Mouse (Mus musculus) forelimb bud, embryonic 11.5 days (tissue): ENCODE measurements at regions not wholly inside any gene's neighbourhood (a gene's known extent, or its start where the extent isn't known, plus 50 kb on each side); places are given as distances from the start of the nearest gene placed in this dataset.

ENCODE experiments used
- DNase-seq: peaks from one replicate; pipeline ENCODE4 v3.0.0-alpha.2; 2012; ENCODE audit warnings: low read depth, low spot score

DNA sequence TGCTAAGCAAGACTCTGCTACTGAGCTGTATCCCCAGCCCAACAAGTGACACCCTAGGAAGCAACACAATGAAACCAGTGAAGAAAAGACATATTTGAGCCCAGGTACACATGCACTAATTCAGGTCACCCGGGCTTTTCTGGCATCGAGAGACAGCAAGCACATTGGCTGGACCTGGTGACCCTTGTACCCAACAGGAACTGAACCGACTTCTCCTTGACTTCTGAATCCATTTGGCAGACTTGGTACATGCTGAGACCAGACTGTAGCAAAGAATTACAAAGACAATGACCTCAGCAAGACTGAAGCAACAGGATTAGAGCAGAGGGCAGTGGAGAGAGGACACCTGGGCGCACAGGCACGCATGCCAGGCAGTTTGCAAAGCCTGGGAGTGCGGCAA is 79.1 kb downstream of the Sema4f start:
- no peak for DNase-seq

DNA sequence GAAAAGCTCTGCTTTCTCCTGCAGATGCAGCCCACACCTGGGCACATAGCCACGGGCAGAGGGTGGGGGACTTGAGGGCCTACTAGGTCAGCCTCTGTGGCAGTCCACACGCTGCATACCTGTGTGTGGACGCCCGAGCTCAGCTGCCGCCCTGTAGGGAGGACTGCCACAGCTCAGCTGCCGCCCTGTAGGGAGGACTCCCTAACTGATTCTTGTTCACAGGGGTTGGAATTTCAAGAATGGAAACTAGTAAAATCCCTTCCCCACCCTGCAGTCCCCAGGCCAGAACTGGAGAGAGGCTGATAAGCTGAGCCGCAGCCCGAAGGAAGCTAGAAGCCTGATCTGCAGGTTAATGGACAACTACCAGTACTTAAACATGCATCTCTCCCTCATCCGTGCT is 82.0 kb upstream of the Hk2 start:
- no peak for DNase-seq

DNA sequence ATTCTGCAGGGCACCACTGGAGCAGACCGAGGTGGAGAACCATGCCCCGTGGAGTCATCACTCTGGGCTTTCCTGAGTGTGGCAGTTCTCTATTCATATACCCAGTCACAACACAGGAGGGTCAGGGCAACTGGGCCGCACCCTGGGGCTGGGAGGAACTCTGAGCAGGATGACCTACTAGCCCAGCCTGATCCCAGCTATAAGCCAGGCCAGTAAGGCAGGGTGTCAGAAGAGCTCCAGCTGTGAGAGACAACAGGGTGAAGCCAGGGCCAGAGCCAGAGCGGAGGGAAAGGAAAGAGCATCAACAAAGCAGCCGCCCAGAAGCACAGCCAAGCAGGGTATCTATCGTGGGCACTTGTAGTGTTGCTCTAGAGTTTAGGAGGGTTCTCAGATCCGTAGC is 81.1 kb upstream of the Hk2 start:
- no peak for DNase-seq

DNA sequence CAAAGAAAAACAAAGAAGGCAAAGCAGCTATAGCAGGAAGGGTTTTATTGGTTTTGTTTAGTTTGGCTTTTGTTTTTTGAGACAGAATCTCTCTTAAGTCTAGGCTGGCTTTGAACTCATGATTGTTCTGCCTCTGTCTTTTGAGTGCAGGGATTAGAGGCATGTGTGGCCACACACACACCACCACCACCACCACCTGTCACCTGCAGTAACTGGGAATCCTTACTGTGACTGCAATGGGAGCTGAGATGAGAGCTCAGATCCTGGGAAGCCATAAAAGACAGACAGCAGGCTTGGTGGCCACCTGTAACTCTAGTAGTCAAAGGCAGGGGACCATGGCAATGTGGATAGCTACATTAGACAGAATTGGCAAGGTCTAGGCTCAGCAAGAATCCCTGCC is 80.5 kb upstream of the Hk2 start:
- no peak for DNase-seq

DNA sequence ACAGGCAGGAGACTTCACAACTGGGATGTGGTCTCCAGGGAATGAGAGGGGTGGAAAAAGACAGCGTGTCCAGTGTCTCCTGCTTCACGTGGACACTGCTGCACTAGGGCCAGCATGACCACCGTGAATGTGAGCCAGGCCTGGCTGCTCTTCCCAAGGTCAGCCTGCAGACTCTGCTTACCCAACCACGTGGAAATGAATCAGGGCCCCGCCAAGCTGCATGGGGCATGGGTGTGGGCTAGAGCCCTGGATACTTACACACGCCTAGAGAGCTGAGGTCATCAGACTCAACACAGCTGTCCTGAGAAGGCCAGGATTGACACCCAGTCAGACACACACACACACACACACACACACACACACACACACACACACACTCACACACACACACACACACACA is 80.1 kb upstream of the Hk2 start:
- DNase-seq, result no peak

DNA sequence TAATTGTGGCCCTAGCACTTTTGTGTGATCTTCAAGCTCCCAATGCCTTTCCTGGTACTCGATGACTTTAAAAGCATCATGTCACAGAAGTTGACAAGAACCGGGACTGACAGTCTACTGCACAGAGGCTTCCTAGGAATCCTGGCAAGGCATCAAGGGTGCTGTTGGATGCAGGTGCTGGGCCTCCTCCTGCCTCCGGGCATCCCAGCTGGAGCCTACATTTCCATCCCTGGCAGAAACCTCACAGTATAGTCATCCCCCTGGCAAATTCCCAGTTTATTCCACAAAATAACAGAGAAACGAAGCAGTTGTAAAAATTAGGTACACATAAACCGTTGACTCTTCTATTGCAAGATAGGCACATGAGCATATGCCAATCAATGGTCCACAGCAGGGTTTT is 78.8 kb upstream of the Hk2 start:
- no peak for DNase-seq

DNA sequence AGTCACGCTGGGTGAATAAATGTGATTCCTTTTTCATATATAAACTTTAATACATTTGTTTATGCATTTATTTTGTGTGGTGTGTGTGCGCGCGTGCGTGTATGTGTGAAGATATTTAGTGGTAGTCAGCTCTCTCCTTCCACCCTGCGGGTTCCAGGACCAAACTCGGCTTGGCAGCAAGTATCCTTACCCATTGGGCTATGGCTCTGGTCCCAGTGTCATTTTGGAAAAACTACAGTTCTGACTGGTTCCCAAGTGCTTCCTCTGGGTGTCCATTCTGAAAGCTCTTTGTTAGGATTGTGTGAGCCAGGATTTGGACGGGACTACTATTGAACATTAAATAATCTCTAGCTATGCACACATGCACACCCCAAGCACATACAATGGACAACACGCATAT is 76.3 kb upstream of the Hk2 start:
- no peak for DNase-seq

DNA sequence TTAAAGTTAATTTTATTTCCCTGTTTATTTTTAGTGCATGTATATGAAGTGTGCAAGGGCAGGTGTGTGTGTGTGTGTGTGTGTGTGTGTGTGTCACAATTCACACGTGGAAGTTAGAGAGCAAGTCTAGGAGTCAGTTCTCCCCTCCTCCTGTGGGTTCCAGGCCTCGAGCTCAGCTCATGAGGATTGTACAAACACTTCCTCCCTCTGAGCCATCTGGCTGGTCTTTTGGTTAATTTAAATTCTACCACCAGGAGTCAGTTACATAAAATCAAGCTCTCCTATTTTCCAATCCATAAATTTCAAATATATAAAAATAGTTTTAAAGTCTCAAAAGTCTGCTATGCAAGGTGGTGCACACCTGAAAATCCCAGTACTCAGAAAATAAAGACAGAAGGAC is 73.3 kb upstream of the Hk2 start:
- DNase-seq, result no peak

DNA sequence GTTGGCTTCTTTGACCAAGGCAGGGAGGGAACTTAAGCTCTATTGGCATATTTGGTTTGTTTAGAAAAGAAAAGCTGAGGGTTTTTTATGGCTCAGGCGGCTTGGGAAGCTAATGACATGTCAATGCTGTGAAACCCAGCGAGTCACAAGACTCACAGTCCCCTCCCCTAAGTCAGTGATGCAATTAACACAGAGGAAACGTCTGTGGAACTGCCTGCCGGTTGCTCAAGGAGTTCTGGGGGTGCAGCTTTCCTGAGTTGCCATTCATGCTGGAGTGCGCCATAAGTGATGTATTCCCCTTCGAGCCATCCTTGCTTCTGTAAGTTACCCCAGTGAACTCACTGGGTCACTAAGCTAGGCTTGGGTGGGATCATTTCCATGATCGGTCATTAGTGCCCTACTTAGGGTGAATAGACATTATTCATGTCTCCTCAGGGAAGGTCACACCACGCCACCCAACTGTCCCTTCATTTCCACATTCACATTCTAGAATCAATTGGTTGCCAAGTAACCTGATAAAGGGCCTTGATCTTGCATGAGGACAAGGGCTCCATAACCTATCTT is 72.4 kb upstream of the Hk2 start:
- no peak for DNase-seq

DNA sequence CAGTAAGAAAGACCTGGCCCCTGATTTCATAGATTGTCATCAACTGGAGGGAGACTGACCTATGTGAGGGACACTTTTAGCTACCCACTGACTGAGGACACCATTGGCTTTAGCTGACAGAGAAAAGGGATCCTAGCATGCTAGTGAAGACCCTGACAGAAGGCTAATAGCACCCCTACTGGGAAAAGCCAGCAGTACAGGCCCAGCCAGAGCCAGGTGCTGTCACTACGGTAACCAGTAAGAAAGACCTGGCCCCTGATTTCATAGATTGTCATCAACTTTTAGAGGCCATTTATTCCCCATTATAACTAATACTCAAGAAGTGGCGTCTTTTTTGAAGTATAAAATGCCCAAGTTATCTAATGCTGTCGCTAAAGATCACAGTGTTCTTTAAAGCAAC is 70.2 kb upstream of the Hk2 start:
- no peak for DNase-seq

DNA sequence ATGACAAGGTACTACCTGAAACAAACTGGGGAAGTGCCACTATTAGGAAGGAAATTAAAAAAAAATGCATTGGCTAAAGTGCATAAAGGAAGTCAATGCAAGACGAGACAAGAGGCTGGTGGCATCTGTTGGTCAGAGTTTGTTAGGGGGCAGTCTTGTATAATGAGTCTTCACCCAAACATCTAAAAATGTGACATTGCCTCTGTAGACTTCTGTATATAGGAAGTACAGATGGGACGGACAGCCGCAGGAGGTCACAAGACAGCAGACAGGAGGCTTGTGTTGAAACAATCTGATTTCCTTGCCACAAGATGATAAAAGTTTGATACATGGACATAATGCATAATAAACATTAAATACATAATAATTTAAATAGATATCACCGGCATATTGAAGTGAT is 69.6 kb upstream of the Hk2 start:
- DNase-seq, result no peak

DNA sequence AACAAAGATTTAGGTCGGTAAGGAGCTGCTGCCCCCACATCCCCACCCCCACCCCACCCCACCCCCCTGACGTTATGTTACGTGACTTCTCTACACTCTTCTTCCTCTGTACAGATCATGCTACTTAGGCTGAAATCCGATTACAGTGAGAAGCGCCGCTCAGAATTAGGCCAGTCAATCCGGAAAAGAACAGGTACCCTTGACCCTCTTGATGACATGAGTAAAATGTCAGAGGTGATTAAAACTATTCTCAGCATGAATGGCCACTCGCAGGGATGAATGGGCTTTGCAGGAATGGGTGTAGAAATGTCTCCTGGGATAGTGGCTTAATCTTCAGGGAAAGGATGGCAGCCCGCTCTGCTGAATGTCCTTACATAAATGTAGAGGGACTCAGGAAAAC is 63.0 kb upstream of the Hk2 start:
- DNase-seq, result no peak

DNA sequence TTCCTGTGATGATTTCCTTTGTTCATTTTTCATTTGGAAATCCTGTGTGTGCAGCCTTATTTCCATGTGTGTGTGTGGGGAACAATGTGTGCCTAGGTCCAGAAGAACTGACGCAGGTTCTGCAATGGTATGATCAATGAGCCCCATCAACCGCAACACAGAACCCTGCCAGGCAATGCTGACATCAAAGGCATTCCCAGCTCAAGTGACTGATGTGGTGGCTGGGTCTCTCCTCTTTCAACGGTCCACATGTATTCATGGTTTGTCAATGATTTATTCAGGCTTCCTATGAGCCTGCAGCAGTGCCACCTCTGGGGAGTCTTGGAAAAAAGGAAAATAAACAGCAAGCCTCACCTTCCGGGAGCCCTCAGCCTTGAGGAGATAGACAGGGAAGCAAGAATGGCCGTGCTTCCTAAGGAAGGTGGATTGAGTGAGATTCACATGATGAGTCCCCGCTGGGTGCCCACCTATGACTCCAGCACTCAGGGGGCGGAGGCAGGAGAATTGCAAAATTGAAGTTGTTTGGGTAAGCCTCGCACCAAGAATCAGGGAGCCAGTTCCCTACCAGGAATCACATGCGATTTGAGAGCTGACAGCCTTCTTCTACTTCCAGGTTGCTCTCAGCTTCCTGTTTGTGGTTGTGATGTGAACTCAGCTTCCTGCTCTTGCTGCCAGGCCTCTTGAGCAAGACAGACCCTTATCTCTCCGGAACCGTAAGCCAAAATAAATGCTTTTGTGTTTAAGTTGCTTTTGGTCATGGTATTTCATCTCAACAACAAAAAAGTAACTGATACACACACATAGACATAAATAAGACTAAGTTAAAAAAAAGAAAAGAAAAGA is 61.2 kb upstream of the Hk2 start:
- DNase-seq, result peak; percentile 8

DNA sequence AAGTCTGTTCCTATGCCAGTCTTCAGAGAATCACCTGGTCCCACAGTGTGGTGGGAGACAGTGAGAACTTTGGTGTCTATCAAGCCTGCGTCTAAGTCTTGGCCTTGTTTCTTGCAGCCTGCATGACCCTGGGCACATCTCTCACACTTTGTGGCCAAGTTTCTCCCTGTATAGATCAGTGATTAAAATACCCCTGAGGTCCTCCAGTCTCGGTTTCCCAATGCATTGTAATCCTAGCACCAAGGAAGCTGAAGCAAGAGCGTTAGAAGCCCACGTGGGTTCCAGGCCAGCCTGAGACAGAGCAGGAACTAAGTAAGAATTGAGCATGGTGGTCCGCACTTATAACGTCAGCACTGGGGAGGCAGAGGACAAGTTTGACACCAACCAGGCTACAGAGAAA is 59.6 kb upstream of the Hk2 start:
- no peak for DNase-seq

DNA sequence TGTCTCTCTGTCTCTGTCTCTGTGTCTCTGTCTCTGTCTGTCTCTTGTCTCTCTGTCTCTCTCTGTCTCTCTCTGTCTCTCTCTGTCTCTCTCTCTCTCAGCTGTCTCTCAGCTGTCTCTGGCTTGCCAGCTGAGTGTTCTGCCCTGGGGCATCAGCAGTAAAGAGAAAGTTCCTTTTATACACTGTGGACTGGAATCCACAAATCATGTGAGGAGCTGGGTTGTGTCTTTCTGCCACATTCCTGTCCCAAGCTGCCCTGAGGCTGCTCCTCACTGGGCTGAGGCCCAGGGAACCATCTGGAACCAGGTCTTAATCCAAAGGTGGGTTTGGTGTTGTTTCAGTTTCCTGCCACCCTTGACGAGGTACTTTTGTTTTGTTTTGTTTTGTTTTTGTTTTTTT is 57.0 kb upstream of the Hk2 start:
- peak; percentile 40 for DNase-seq

DNA sequence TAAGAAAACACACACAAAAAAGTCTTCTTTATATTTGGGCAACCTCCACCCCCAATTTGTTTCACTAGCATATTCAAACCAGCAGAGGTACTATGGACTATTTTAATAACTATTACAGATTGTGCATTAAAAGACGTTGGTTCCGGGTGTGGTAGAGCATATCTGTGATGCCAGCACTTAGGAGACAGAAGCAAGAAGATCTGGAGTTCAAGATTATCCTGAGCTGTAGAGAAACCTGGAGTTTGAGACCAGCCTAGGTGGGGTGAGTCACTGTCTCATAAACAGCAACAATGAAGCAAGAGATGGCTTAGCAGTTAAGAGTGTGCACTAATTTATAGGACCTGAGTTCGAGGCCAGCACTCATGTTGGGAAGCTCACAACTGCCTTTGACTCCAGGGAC is 50.4 kb upstream of the Hk2 start:
- DNase-seq, result no peak

DNA sequence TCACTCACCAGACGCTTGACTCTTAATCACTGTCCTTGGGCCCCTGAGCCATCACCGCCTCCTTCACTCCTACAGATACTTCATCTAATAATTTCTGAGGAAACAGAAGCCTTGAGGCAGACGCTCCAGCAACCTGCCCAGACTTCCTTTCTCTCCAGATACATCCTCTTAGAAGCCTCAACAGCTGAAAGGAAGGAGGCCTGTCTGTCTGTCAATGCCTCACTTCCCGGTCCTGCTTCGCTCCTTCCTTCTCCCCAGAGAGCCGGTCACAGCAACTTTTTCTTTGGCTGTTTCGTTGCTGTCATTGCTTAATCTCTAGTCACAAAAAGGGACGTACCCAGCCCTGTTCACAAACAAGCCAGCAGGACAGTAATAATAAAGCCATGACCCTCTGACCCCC is 50.0 kb upstream of the Hk2 start:
- DNase-seq, result no peak
